Mouse (Mus musculus): ENCODE measurements at regions not wholly inside any gene's neighbourhood (a gene's known extent, or its start where the extent isn't known, plus 50 kb on each side); places are given as distances from the start of the nearest gene placed in this dataset.
A peak's percentile ranks its signal among the peaks of the same experiment; 100 is the strongest.

GRCm38 (mm10) chr10:17527151-17527737, 195.8 kb upstream of the Cited2 start:
- no peak for DNase-seq

GRCm38 (mm10) chr10:17528116-17528515, 194.9 kb upstream of the Cited2 start:
- peak; percentile 17 for DNase-seq

- no peak for DNase-seq
These were observed 194.2 kb upstream of the Cited2 start for GRCm38 (mm10) chr10:17528846-17529245.

- DNase-seq: no peak
These were observed 193.0 kb upstream of the Cited2 start for GRCm38 (mm10) chr10:17529851-17530509.

GRCm38 (mm10) chr10:17531021-17531420, 192.0 kb upstream of the Cited2 start:
- DNase-seq: no peak

GRCm38 (mm10) chr10:17538944-17539533, 184.0 kb upstream of the Cited2 start:
- DNase-seq: no peak

GRCm38 (mm10) chr10:17540404-17541375, 182.3 kb upstream of the Cited2 start:
- DNase-seq: no peak

GRCm38 (mm10) chr10:17542104-17542846, 180.7 kb upstream of the Cited2 start:
- DNase-seq: no peak

GRCm38 (mm10) chr10:17542847-17543421, 180.1 kb upstream of the Cited2 start:
- no peak for DNase-seq

- no peak for DNase-seq
These were observed 177.7 kb upstream of the Cited2 start for GRCm38 (mm10) chr10:17545291-17545690.

- DNase-seq: no peak
These were observed 175.0 kb upstream of the Cited2 start for GRCm38 (mm10) chr10:17547986-17548385.

- DNase-seq: no peak
These were observed 174.1 kb upstream of the Cited2 start for GRCm38 (mm10) chr10:17548629-17549580.

GRCm38 (mm10) chr10:17549711-17550637, 173.0 kb upstream of the Cited2 start:
- DNase-seq: no peak

- DNase-seq: no peak
These were observed 172.4 kb upstream of the Cited2 start for GRCm38 (mm10) chr10:17550638-17551013.

GRCm38 (mm10) chr10:17551869-17552268, 171.1 kb upstream of the Cited2 start:
- DNase-seq: no peak

- no peak for DNase-seq
These were observed 170.7 kb upstream of the Cited2 start for GRCm38 (mm10) chr10:17552277-17552676.

GRCm38 (mm10) chr10:17556391-17556790, 166.6 kb upstream of the Cited2 start:
- peak; percentile 49 for DNase-seq

GRCm38 (mm10) chr10:17559370-17559955, 163.6 kb upstream of the Cited2 start:
- no peak for DNase-seq

GRCm38 (mm10) chr10:17559980-17560379, 163.0 kb upstream of the Cited2 start:
- DNase-seq: no peak

Measured in adrenal gland, postnatal 14 days (tissue).